Mouse (Mus musculus) forebrain, postnatal 0 days (tissue): ENCODE measurements at regions not wholly inside any gene's neighbourhood (a gene's known extent, or its start where the extent isn't known, plus 50 kb on each side); places are given as distances from the start of the nearest gene placed in this dataset.

Experiments used
- ATAC-seq: fragments of 200-750 bp; cut with Nextera tagmentation; 2 replicates; pipeline ENCODE4 v1.8.0; 2017; ENCODE audit warnings: mild to moderate bottlenecking, moderate library complexity
- DNase-seq: peaks from one replicate; pipeline ENCODE4 v3.0.0-alpha.2; 2015
- H3K27ac ChIP-seq: fragments of 300-500 bp; sonication (generic); 2 replicates; pipeline ENCODE4 v1.5.1; 2014; ENCODE audit warnings: low read depth, mild to moderate bottlenecking, antibody characterized with exemption, low read length, moderate library complexity, mixed read lengths
- H3K27me3 ChIP-seq: fragments of 300-500 bp; sonication (generic); 2 replicates; pipeline ENCODE4 v1.6.1; 2014; ENCODE audit warnings: mild to moderate bottlenecking, low read length, mixed read lengths; ENCODE audit not compliant: insufficient read depth
- H3K36me3 ChIP-seq: fragments of 300-500 bp; sonication (generic); 2 replicates; pipeline ENCODE4 v1.6.1; 2014; ENCODE audit warnings: mild to moderate bottlenecking, moderate library complexity; ENCODE audit not compliant: insufficient read depth
- H3K4me1 ChIP-seq: fragments of 300-500 bp; sonication (generic); 2 replicates; pipeline ENCODE4 v1.6.1; 2014; ENCODE audit warnings: antibody characterized with exemption; ENCODE audit not compliant: insufficient read depth
- H3K4me2 ChIP-seq: fragments of 300-500 bp; sonication (generic); 2 replicates; pipeline ENCODE4 v1.6.1; 2014; ENCODE audit warnings: low read depth, mild to moderate bottlenecking, moderate library complexity
- H3K4me3 ChIP-seq: fragments of 300-500 bp; sonication (generic); 2 replicates; pipeline ENCODE4 v1.5.1; 2014; ENCODE audit warnings: low read depth, low read length, mixed read lengths
- H3K9ac ChIP-seq: fragments of 300-500 bp; sonication (generic); 2 replicates; pipeline ENCODE4 v1.6.1; 2014; ENCODE audit warnings: mild to moderate bottlenecking
- H3K9me3 ChIP-seq: fragments of 300-500 bp; sonication (generic); 2 replicates; pipeline ENCODE4 v1.6.1; 2016; ENCODE audit warnings: low read length
- CTCF ChIP-seq: sonication (generic); IDR thresholded peaks from 2 replicates; pipeline ENCODE4 v1.5.1; 2016; ENCODE audit warnings: antibody characterized with exemption, control low read depth, low read depth
- WGBS: fragments of 180-500 bp; shearing (Covaris S2); extraction: QIAGEN DNeasy Blood & Tissue Kit; methylation state at CpG from one replicate; pipeline ENCODE4 v1.1.7; 2014; 5-methylcytosine and 5-hydroxymethylcytosine counted together

DNA sequence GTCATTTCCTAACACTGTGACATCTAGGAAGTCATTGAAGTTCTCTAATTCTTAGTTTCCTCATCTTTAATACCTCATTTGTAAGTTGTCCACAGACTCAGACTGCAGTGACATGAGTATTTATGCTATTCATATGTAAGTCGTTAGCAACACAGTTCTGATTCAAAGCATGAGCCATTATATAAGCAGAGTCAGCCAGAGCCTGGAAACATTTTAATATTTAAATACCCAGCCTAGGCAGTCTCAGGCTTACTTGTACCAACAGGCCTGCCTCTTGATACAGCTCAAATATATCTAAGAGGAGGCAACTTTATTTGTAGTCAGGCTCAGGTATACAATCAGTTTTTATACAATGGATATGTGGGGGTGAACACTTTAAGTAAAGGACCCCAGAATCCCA, 534.8 kb upstream of the Gm26657 start:
- Histone ChIP-seq H3K9ac (no peak overlapping the region), H3K4me3 (no peak overlapping the region), H3K27ac (no peak overlapping the region), H3K27me3 (no peaks in the 10 kb centered on the region), H3K4me2 (no peak overlapping the region), H3K4me1 (no peaks in the 10 kb centered on the region), H3K36me3 (no peaks in the 10 kb centered on the region), H3K9me3 (0 out of 2 replicates have a peak, but pooled peaks cover 3% of the 10 kb centered on the region)
- TF ChIP-seq CTCF: no peak
- DNase-seq: no peak
- WGBS: 54% methylated on average over 1 of the region's 1 CpGs
- no peak for ATAC-seq

- no peak overlapping the region for H3K4me2 ChIP-seq
- H3K27me3 ChIP-seq: no peaks in the 10 kb centered on the region
- no peak overlapping the region for H3K4me3 ChIP-seq
- no peaks in the 10 kb centered on the region for H3K36me3 ChIP-seq
- no peak overlapping the region for H3K9ac ChIP-seq
- no peak overlapping the region for H3K27ac ChIP-seq
- no peak for TF ChIP-seq CTCF
- no peaks in the 10 kb centered on the region; the same call in 1 of the 2 replicates for H3K4me1 ChIP-seq
- no peaks in the 10 kb centered on the region for H3K9me3 ChIP-seq
- no peak for ATAC-seq
- DNase-seq: no peak
- 68% methylated on average over 2 of the region's 2 CpGs for WGBS
Measured at GRCm38 (mm10) chr4:56193365-56193764, 546.5 kb upstream of the Gm26657 start.

GRCm38 (mm10) chr4:56192516-56192915, 547.4 kb upstream of the Gm26657 start:
- no peak overlapping the region for H3K9ac ChIP-seq
- no peak overlapping the region for H3K27ac ChIP-seq
- no peaks in the 10 kb centered on the region; the same call in 1 of the 2 replicates for H3K4me1 ChIP-seq
- DNase-seq (peak; percentile 37), ATAC-seq (0 out of 2 replicates have a peak, but pooled peaks have one; percentile 29)
- no peaks in the 10 kb centered on the region for H3K9me3 ChIP-seq
- no peak overlapping the region for H3K4me3 ChIP-seq
- H3K27me3 ChIP-seq: no peaks in the 10 kb centered on the region
- 53% methylated on average over 5 of the region's 5 CpGs for WGBS
- H3K36me3 ChIP-seq: no peaks in the 10 kb centered on the region
- no peak for TF ChIP-seq CTCF
- no peak overlapping the region for H3K4me2 ChIP-seq

- Histone ChIP-seq H3K27me3 (no peaks in the 10 kb centered on the region), H3K27ac (no peak overlapping the region), H3K4me1 (no peaks in the 10 kb centered on the region), H3K9ac (no peak overlapping the region), H3K9me3 (no peaks in the 10 kb centered on the region), H3K36me3 (no peaks in the 10 kb centered on the region), H3K4me3 (no peak overlapping the region), H3K4me2 (no peak overlapping the region)
- WGBS: 43% methylated on average over 5 of the region's 5 CpGs
- no peak for TF ChIP-seq CTCF
- ATAC-seq: no peak
- no peak for DNase-seq
Measured at GRCm38 (mm10) chr4:56179566-56179965, 560.3 kb upstream of the Gm26657 start.

DNA sequence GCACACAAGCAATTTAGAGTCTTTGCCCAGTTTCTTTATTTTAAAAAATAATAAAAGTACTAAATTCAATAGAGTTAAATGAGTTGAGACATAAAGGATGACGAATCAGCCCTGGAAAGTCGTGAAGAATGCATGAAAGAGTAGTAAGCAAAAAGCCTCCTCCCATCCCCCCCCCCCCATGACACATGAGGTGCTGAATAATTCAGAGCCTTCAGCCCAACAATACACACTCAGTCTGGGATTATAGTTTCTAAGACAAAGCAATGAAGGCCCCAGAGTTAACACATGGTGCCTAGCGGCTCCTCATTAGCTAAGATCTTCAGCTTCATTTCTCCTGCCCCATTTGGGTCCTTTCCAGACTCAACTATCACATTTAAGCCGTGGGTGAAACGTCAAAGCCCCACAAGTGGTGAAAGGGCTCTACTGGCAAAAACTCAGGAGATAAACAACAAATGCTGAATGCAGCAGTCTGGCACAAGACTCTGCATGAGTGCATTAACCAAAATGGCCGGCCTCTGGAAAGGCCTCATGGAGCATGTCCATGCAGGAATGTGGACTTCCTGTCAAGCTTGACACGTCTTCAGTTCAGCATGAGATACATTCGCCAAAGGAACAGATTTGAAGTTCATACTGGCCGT, 560.9 kb upstream of the Gm26657 start:
- Histone ChIP-seq H3K9me3 (no peaks in the 10 kb centered on the region), H3K36me3 (no peaks in the 10 kb centered on the region), H3K4me3 (no peak overlapping the region), H3K9ac (no peak overlapping the region), H3K27ac (no peak overlapping the region), H3K4me2 (no peak overlapping the region), H3K27me3 (no peaks in the 10 kb centered on the region), H3K4me1 (no peaks in the 10 kb centered on the region)
- WGBS: 23% methylated on average over 9 of the region's 9 CpGs
- no peak for TF ChIP-seq CTCF
- peak; percentile 85 for ATAC-seq
- peak; percentile 46 for DNase-seq

DNA sequence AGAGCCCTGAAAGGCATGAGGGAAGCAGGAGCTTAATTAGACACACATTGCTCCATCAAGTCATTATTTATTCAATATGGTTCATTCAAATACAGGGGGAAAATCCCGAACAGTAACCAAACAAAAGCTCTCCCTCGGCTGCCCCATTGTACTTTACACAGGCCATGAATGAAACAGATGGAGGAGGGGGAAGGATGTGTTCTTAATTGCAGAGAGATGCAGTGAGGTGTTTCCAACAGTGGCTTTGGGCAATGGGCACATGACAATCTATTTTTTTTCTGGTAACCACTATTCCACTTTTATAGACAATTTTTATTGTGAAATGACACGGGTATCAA, 578.6 kb upstream of the Gm26657 start:
- TF ChIP-seq CTCF: no peak
- no peak overlapping the region for H3K9ac ChIP-seq
- WGBS: 21% methylated on average over 3 of the region's 3 CpGs
- no peak overlapping the region for H3K4me2 ChIP-seq
- no peak overlapping the region for H3K27ac ChIP-seq
- no peaks in the 10 kb centered on the region for H3K36me3 ChIP-seq
- H3K9me3 ChIP-seq: no peaks in the 10 kb centered on the region
- no peaks in the 10 kb centered on the region for H3K4me1 ChIP-seq
- no peaks in the 10 kb centered on the region for H3K27me3 ChIP-seq
- DNase-seq (no peak), ATAC-seq (no peak)
- no peak overlapping the region for H3K4me3 ChIP-seq

DNA sequence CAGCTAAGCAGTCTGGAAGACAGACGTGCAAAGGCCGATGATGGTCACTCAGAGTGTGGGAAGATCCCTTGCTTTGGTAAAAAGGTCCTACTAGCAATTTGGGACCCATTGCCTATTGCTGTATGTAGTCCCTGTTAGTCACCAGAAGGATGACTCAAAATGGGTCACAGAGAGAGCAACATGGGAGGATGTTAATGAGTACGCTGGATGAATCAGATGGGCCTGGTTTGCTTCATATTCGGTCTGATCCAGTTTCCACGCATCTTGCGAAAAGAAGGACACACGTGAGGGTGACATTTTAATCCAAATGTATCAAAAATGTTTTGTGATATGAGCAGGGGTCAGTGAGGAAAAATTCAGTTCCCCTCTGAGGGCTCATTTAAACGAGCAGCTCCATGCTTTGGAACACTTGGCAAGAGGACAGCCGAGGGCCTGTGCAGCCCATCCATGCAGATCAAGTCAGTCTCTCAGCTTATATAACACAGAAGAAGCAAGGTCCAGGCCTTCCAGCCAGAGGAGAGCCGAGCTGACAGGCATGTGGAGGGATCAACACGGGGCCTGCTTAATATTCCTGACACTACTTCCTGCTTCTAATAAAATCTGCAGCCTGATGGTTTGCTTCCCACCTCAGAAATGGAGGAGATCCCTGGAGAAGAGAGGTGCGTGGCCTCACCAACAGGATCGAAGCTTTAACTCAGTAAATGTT, 579.2 kb upstream of the Gm26657 start:
- TF ChIP-seq CTCF: no peak
- no peak for ATAC-seq
- no peaks in the 10 kb centered on the region for H3K27me3 ChIP-seq
- no peaks in the 10 kb centered on the region for H3K36me3 ChIP-seq
- WGBS: 51% methylated on average over 13 of the region's 13 CpGs
- no peak overlapping the region for H3K27ac ChIP-seq
- no peaks in the 10 kb centered on the region for H3K4me1 ChIP-seq
- no peak overlapping the region for H3K9ac ChIP-seq
- no peak for DNase-seq
- no peak overlapping the region for H3K4me3 ChIP-seq
- no peaks in the 10 kb centered on the region for H3K9me3 ChIP-seq
- H3K4me2 ChIP-seq: no peak overlapping the region
